9 mouse cellular contexts compared by ENCODE assay signal in genomic region chr11:77743966-77744365, GRCm38 (mm10). TPM values are rescaled to one million over a fixed set of nuclear protein-coding genes. Genes with fewer than 3 reads are reported as not detected.
DNase-seq lines count a peak whose midpoint lies in the region; ATAC-seq and TF ChIP-seq lines count a peak whose summit lies in the region.
"Had no signal": no experiment of that assay in that cellular context is flagged by ENCODE, and none has a peak within 500 bp of the region (broad histone marks: within the 10 kb centered on the region; RNA-seq: fewer than 3 reads in every experiment).

No protein-coding gene starts in this region.

- no peak overlapping the region for H3K9ac ChIP-seq in stomach, postnatal 0 days (ENCODE audit: low read length)
- H3K9ac ChIP-seq: heart, embryonic 15.5 days had no signal

- DNase-seq in heart, adult 18-20 months: peak; percentile 9 to 35
- no peak for DNase-seq in heart, embryonic 10.5 days (ENCODE audit: low spot score)
- DNase-seq in A20 (ENCODE audit: low read depth, low spot score): peak; percentile 48
- DNase-seq in adrenal gland, postnatal 14 days: peak; percentile 72
- peak; percentile 65 for DNase-seq in kidney, adult 9 months
- peak; percentile 66 for DNase-seq in stomach, postnatal 0 days (ENCODE audit: low spot score)
- no peak for DNase-seq in midbrain, embryonic 10.5 days (ENCODE audit: low spot score)
- no peak for DNase-seq in layer of hippocampus, adult 8-10 months (ENCODE audit: low spot score in 2 of 2)

- H3K4me3 ChIP-seq in heart, embryonic 10.5 days: no peak overlapping the region
- no peak overlapping the region for H3K4me3 ChIP-seq in stomach, postnatal 0 days (ENCODE audit: low read depth, low read length)
- no peak overlapping the region for H3K4me3 ChIP-seq in midbrain, embryonic 10.5 days
- H3K4me3 ChIP-seq: heart, embryonic 15.5 days had no signal

- WGBS in heart, embryonic 10.5 days: 29% methylated on average over 6 of the region's 6 CpGs
- 24% methylated on average over 6 of the region's 6 CpGs for WGBS in stomach, postnatal 0 days
- 42% methylated on average over 6 of the region's 6 CpGs for WGBS in midbrain, embryonic 10.5 days

- no peaks in the 10 kb centered on the region for H3K27me3 ChIP-seq in heart, embryonic 10.5 days (ENCODE audit: insufficient read depth, poor library complexity, severe bottlenecking)
- no peaks in the 10 kb centered on the region for H3K27me3 ChIP-seq in stomach, postnatal 0 days (ENCODE audit: control insufficient read depth, insufficient read depth, low read length)
- H3K27me3 ChIP-seq in midbrain, embryonic 10.5 days (ENCODE audit: low read depth, poor library complexity, severe bottlenecking): no peaks in the 10 kb centered on the region

- no peaks in the 10 kb centered on the region for H3K4me1 ChIP-seq in heart, embryonic 10.5 days
- no peaks in the 10 kb centered on the region for H3K4me1 ChIP-seq in stomach, postnatal 0 days (replicated peaks; ENCODE audit: control insufficient read depth, insufficient read depth)
- no peaks in the 10 kb centered on the region for H3K4me1 ChIP-seq in midbrain, embryonic 10.5 days
- H3K4me1 ChIP-seq: heart, embryonic 15.5 days had no signal

- no peak for TF ChIP-seq EP300 in stomach, postnatal 0 days (optimal IDR thresholded peaks at IDR 0.05)

- no peaks in the 10 kb centered on the region for H3K9me3 ChIP-seq in heart, embryonic 10.5 days
- no peaks in the 10 kb centered on the region for H3K9me3 ChIP-seq in stomach, postnatal 0 days (ENCODE audit: control insufficient read depth, low read length)
- no peaks in the 10 kb centered on the region for H3K9me3 ChIP-seq in midbrain, embryonic 10.5 days (replicated peaks)
- H3K9me3 ChIP-seq: heart, embryonic 15.5 days had no signal

- H3K4me2 ChIP-seq in stomach, postnatal 0 days (replicated peaks; ENCODE audit: low read depth): no peak overlapping the region
- H3K4me2 ChIP-seq: heart, embryonic 15.5 days had no signal

- TF ChIP-seq CTCF in stomach, postnatal 0 days (IDR thresholded peaks at IDR 0.05; ENCODE audit: low read depth): peak; percentile 65

- H3K27ac ChIP-seq in heart, embryonic 10.5 days: no peak overlapping the region
- H3K27ac ChIP-seq in stomach, postnatal 0 days (replicated peaks): no peak overlapping the region
- no peak overlapping the region for H3K27ac ChIP-seq in midbrain, embryonic 10.5 days (replicated peaks)
- H3K27ac ChIP-seq: heart, embryonic 15.5 days had no signal

- ATAC-seq in stomach, postnatal 0 days (ENCODE audit: low FRiP score, low TSS enrichment): peak; percentile 47; the same call in 1 of the 2 replicates

- no peaks in the 10 kb centered on the region for H3K36me3 ChIP-seq in heart, embryonic 10.5 days
- no peaks in the 10 kb centered on the region for H3K36me3 ChIP-seq in stomach, postnatal 0 days (ENCODE audit: control insufficient read depth, insufficient read depth, low read length)
- H3K36me3 ChIP-seq in midbrain, embryonic 10.5 days: no peaks in the 10 kb centered on the region
- H3K36me3 ChIP-seq: heart, embryonic 15.5 days had no signal

RNA-seq across cellular contexts. Expression of gene Cryba1, which starts 18.9 kb away (rescaled TPM):
- not detected for total RNA-seq in heart, adult 18-20 months (2021)
- polyA plus RNA-seq in heart, embryonic 10.5 days (2016; fragmentation: Nextera tagmentation; extraction: Ambion mirVana): 0.18 TPM in 1 of 2 replicates, not detected in the other
- total RNA-seq in adrenal gland, postnatal 14 days (2021): not detected in 2 replicates
- not detected in 2 replicates for polyA plus RNA-seq in stomach, postnatal 0 days (2015; fragmentation: Nextera tagmentation; extraction: Ambion mirVana)
- 1.9 and 2.0 TPM in 2 replicates for polyA plus RNA-seq in midbrain, embryonic 10.5 days (2016; fragmentation: Nextera tagmentation; extraction: Ambion mirVana)
- not detected for total RNA-seq in layer of hippocampus, adult 8-10 months (2022)
- polyA plus RNA-seq: heart, embryonic 15.5 days had no signal

RNA-seq across cellular contexts. Expression of gene Myo18a, which starts 19.1 kb away (rescaled TPM):
- total RNA-seq in heart, adult 18-20 months (2021): 100 to 1,000 TPM; 228 to 270 TPM
- polyA plus RNA-seq in heart, embryonic 10.5 days (2016; fragmentation: Nextera tagmentation; extraction: Ambion mirVana): 95.5 and 153 TPM in 2 replicates
- 57.6 and 62.5 TPM in 2 replicates for total RNA-seq in adrenal gland, postnatal 14 days (2021)
- 34.3 and 38.7 TPM in 2 replicates for polyA plus RNA-seq in stomach, postnatal 0 days (2015; fragmentation: Nextera tagmentation; extraction: Ambion mirVana)
- polyA plus RNA-seq in midbrain, embryonic 10.5 days (2016; fragmentation: Nextera tagmentation; extraction: Ambion mirVana): 24.6 and 38.7 TPM in 2 replicates
- total RNA-seq in layer of hippocampus, adult 8-10 months (2022): 100 to 1,000 TPM; 136 to 156 (median 149) TPM

RNA-seq across cellular contexts. Expression of gene Gm10277, which starts 43.6 kb away (rescaled TPM):
- not detected for total RNA-seq in heart, adult 18-20 months (2021)
- polyA plus RNA-seq in heart, embryonic 10.5 days (2016; fragmentation: Nextera tagmentation; extraction: Ambion mirVana): 1.1 and 1.6 TPM in 2 replicates
- not detected in 2 replicates for total RNA-seq in adrenal gland, postnatal 14 days (2021)
- polyA plus RNA-seq in stomach, postnatal 0 days (2015; fragmentation: Nextera tagmentation; extraction: Ambion mirVana): 0.40 TPM in 2 replicates
- 1.4 and 1.5 TPM in 2 replicates for polyA plus RNA-seq in midbrain, embryonic 10.5 days (2016; fragmentation: Nextera tagmentation; extraction: Ambion mirVana)
- total RNA-seq in layer of hippocampus, adult 8-10 months (2022): not detected

RNA-seq across cellular contexts. Expression of gene Nufip2, which starts 58.0 kb away (rescaled TPM):
- 10 to 100 TPM; 47.0 to 47.9 TPM for total RNA-seq in heart, adult 18-20 months (2021)
- 3.9 TPM in 2 replicates for polyA plus RNA-seq in heart, embryonic 10.5 days (2016; fragmentation: Nextera tagmentation; extraction: Ambion mirVana)
- total RNA-seq in adrenal gland, postnatal 14 days (2021): 77.1 and 82.5 TPM in 2 replicates
- polyA plus RNA-seq in stomach, postnatal 0 days (2015; fragmentation: Nextera tagmentation; extraction: Ambion mirVana): 2.7 and 2.8 TPM in 2 replicates
- 3.2 and 3.3 TPM in 2 replicates for polyA plus RNA-seq in midbrain, embryonic 10.5 days (2016; fragmentation: Nextera tagmentation; extraction: Ambion mirVana)
- 10 to 100 TPM; 72.4 to 86.8 (median 77.3) TPM for total RNA-seq in layer of hippocampus, adult 8-10 months (2022)

Comparison
In these comparisons a context has a peak if more than half of its experiments do, and no peak if none do; other contexts are left out.
1. DNase-seq: peak in heart, adult 18-20 months (2 of 2), A20 (single experiment), adrenal gland, postnatal 14 days (single experiment), kidney, adult 9 months (single experiment) and stomach, postnatal 0 days (single experiment); none in heart, embryonic 10.5 days (single experiment), midbrain, embryonic 10.5 days (single experiment) and layer of hippocampus, adult 8-10 months (0 of 2).